Mouse (Mus musculus): ENCODE data around the gene Fam129b. TPM values are rescaled to one million over a fixed set of nuclear protein-coding genes. Genes with fewer than 3 reads are reported as not detected.

Fam129b gene
- polyA plus RNA-seq, 1 experiment from 2014 or later: 55.8 TPM

DNA sequence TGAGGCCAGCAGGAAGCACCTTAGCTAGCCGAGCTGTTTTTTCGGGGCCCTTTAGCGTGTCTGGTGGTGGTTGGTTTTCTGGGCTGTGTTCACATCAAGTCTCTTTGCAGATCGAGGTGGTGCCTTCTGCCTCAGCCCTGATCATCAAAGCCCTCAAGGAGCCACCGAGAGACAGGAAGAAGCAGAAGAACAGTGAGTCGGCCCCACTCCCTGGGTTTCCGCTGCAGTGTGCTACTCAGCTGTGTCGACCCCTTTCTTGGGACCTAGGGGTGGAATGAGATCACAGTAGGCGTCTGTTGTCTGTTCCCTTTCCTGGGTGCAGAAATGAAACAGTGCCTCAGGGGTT lies 86.9 kb downstream of the Fam129b start:
- H3K9me3 ChIP-seq: no peaks in the 10 kb centered on the region
- H3K4me3 ChIP-seq: peak overlapping the region; percentile 89
- H3K4me1 ChIP-seq: peaks cover 51% of the 10 kb centered on the region
- H3K36me3 ChIP-seq: peaks cover 29% of the 10 kb centered on the region
- H3K27me3 ChIP-seq: no peaks in the 10 kb centered on the region
- H3K27ac ChIP-seq: peak overlapping the region; percentile 86; the same call in 1 of the 2 replicates
- WGBS: 4% methylated on average over 9 of the region's 9 CpGs
- H3K4me2 ChIP-seq (replicated peaks): peak overlapping the region; percentile 95
- H3K9ac ChIP-seq: peak overlapping the region; percentile 99
- ATAC-seq (ENCODE audit: low FRiP score, low read depth): no peak

DNA sequence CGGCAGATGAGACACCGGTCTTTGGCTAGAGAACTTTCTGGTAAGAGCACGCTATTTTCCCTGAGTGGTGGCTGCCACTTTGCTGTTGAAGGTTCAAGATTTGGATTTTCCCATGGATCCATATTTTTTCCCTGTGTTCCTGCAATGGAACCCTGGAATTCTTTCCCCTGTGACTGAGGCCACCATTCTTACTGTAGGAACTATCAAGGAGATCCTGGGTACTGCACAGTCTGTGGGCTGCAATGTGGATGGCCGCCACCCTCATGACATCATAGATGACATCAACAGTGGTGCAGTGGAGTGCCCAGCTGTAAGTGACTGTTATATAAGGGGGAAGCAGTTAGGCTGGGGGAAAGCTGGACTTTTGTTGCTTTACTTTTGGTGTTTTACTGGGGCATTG lies 87.6 kb downstream of the Fam129b start:
- Histone ChIP-seq H3K9ac (peak overlapping the region; percentile 99), H3K4me1 (peaks cover 54% of the 10 kb centered on the region)
- 68% methylated on average over 4 of the region's 4 CpGs for WGBS

DNA sequence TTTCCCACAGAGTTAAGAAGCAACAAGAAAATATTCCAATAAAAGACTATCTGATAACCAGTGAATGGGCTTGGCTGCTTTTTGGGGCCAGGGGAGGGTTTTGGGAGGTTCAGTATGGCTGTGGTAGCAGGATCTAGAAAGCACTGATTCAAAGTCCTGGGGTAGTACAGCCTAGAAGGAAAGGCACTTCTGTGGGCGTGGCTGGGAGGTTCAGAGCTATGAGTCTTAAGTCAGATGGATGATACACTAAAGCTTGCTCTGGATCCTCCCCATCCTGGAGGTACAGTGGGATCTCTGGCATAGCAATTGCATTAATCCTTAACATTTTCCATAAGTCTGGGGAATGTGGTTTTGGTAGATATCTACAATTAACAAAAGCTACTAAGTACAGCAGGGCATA lies 88.1 kb downstream of the Fam129b start:
- Histone ChIP-seq H3K4me3 (peak overlapping the region; percentile 89), H3K9ac (peak overlapping the region; percentile 99; the same call in 1 of the 2 replicates), H3K4me2 (replicated peaks) (peak overlapping the region; percentile 95), H3K9me3 (no peaks in the 10 kb centered on the region), H3K27me3 (no peaks in the 10 kb centered on the region), H3K27ac (no peak overlapping the region), H3K36me3 (peaks cover 26% of the 10 kb centered on the region), H3K4me1 (peaks cover 54% of the 10 kb centered on the region)
- 78% methylated on average over 1 of the region's 1 CpGs for WGBS
- no peak for ATAC-seq (ENCODE audit: low FRiP score, low read depth)

More for the DNA sequence above, 87.6 kb downstream of the Fam129b start:
- Histone ChIP-seq H3K4me2 (replicated peaks) (peak overlapping the region; percentile 95), H3K4me3 (peak overlapping the region; percentile 89), H3K9me3 (no peaks in the 10 kb centered on the region), H3K36me3 (peaks cover 28% of the 10 kb centered on the region), H3K27ac (no peak overlapping the region), H3K27me3 (no peaks in the 10 kb centered on the region)
- no peak for ATAC-seq (ENCODE audit: low FRiP score, low read depth)

GRCm38 (mm10) chr2:32964659-32965457 lies 88.9 kb downstream of the Fam129b start:
- peak overlapping the region; percentile 5; the same call in 1 of the 2 replicates for H3K4me3 ChIP-seq
- H3K27ac ChIP-seq: no peak overlapping the region
- H3K9ac ChIP-seq: peak overlapping the region; percentile 31; the same call in 1 of the 2 replicates
- no peaks in the 10 kb centered on the region for H3K27me3 ChIP-seq
- peaks cover 25% of the 10 kb centered on the region for H3K36me3 ChIP-seq
- peak overlapping the region; percentile 95; the same call in 1 of the 2 replicates for H3K4me2 ChIP-seq (replicated peaks)
- H3K4me1 ChIP-seq: peaks cover 54% of the 10 kb centered on the region
- WGBS: 34% methylated on average over 10 of the region's 10 CpGs
- H3K9me3 ChIP-seq: no peaks in the 10 kb centered on the region
- ATAC-seq (ENCODE audit: low FRiP score, low read depth): no peak

- H3K27ac ChIP-seq: no peak overlapping the region
- H3K4me1 ChIP-seq: peaks cover 51% of the 10 kb centered on the region
- H3K27me3 ChIP-seq: no peaks in the 10 kb centered on the region
- H3K36me3 ChIP-seq: peaks cover 25% of the 10 kb centered on the region
- no peaks in the 10 kb centered on the region for H3K9me3 ChIP-seq
- H3K9ac ChIP-seq: no peak overlapping the region
- ATAC-seq (ENCODE audit: low FRiP score, low read depth): no peak
- peak overlapping the region; percentile 90 for H3K4me2 ChIP-seq (replicated peaks)
- WGBS: 14% methylated on average over 7 of the region's 7 CpGs
- peak overlapping the region; percentile 62 for H3K4me3 ChIP-seq
These were observed 89.7 kb downstream of the Fam129b start for GRCm38 (mm10) chr2:32965511-32966183.

DNA sequence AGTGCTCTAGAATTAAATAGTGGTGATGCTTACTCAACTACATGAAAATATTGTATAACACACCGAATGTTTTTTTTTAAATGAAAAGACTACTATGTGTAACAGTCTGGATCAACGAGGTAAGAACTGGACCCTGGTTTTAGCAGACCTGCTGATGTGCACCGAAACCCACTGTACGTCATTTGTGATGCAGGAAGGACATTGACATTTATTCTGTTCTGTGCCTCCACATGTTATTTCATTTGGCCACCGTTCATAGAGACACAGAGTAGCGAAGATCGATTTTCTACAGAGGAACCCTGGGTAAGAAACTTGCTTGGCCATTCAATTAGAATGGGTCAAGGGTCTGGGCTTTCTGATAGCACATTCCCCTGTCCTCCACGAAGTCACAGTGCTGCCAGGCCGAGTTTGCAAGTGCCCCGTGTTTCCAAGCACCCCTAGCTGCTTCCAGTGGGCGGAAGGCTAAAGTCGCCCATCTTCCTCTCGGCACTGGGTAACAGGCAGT lies 90.3 kb downstream of the Fam129b start:
- 9% methylated on average over 13 of the region's 13 CpGs for WGBS
- Histone ChIP-seq H3K9ac (peak overlapping the region; percentile 85), H3K4me3 (peak overlapping the region; percentile 62), H3K36me3 (peaks cover 25% of the 10 kb centered on the region), H3K27me3 (no peaks in the 10 kb centered on the region), H3K4me2 (replicated peaks) (peak overlapping the region; percentile 90), H3K4me1 (peaks cover 46% of the 10 kb centered on the region), H3K27ac (peak overlapping the region; percentile 94), H3K9me3 (no peaks in the 10 kb centered on the region)
- ATAC-seq (ENCODE audit: low FRiP score, low read depth): no peak

GRCm38 (mm10) chr2:32966689-32967631 lies 91.0 kb downstream of the Fam129b start:
- Histone ChIP-seq H3K4me3 (peak overlapping the region; percentile 62), H3K27ac (peak overlapping the region; percentile 94), H3K36me3 (peaks cover 25% of the 10 kb centered on the region), H3K4me2 (replicated peaks) (peak overlapping the region; percentile 90), H3K27me3 (no peaks in the 10 kb centered on the region), H3K9me3 (no peaks in the 10 kb centered on the region), H3K9ac (peak overlapping the region; percentile 85), H3K4me1 (peaks cover 46% of the 10 kb centered on the region)
- under 1% methylated on average over 55 of the region's 55 CpGs for WGBS
- ATAC-seq (ENCODE audit: low FRiP score, low read depth): peak; percentile 86

- Histone ChIP-seq H3K4me3 (peak overlapping the region; percentile 62; the same call in 1 of the 2 replicates), H3K27ac (no peak overlapping the region), H3K4me2 (replicated peaks) (peak overlapping the region; percentile 90), H3K9ac (peak overlapping the region; percentile 85), H3K4me1 (peaks cover 38% of the 10 kb centered on the region), H3K9me3 (no peaks in the 10 kb centered on the region), H3K36me3 (peaks cover 26% of the 10 kb centered on the region), H3K27me3 (no peaks in the 10 kb centered on the region)
- no peak for ATAC-seq (ENCODE audit: low FRiP score, low read depth)
- WGBS: 86% methylated on average over 9 of the region's 9 CpGs
These were observed 92.2 kb downstream of the Fam129b start for GRCm38 (mm10) chr2:32968024-32968614.

GRCm38 (mm10) chr2:32969326-32969725 lies 93.4 kb downstream of the Fam129b start:
- H3K9me3 ChIP-seq: no peaks in the 10 kb centered on the region
- H3K4me3 ChIP-seq: no peak overlapping the region
- no peak overlapping the region for H3K27ac ChIP-seq
- 86% methylated on average over 8 of the region's 8 CpGs for WGBS
- peaks cover 26% of the 10 kb centered on the region for H3K36me3 ChIP-seq
- no peak for ATAC-seq (ENCODE audit: low FRiP score, low read depth)
- H3K4me1 ChIP-seq: peaks cover 26% of the 10 kb centered on the region
- H3K27me3 ChIP-seq: no peaks in the 10 kb centered on the region
- no peak overlapping the region for H3K4me2 ChIP-seq (replicated peaks)
- H3K9ac ChIP-seq: no peak overlapping the region

DNA sequence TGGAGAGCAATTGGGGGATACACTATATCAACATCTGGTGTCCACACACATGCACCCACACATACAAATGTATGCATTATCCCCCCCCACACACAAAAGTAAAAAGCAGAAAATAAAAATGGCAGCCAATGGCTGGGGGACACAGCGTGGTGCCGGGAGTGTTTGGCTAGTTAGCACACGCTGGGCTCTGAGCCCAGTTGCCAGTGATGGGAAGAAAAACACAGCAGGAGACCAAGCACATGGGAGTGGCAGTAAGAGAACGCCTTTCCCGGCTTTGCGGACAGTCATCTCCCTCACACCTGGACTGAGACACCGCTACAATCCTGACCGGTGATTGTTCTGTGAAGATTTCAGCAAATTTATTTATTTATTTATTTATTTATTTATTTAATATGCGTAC lies 95.3 kb downstream of the Fam129b start:
- ATAC-seq (ENCODE audit: low FRiP score, low read depth): no peak
- H3K4me2 ChIP-seq (replicated peaks): no peak overlapping the region
- no peak overlapping the region for H3K9ac ChIP-seq
- no peaks in the 10 kb centered on the region for H3K9me3 ChIP-seq
- H3K27me3 ChIP-seq: no peaks in the 10 kb centered on the region
- peaks cover 39% of the 10 kb centered on the region for H3K36me3 ChIP-seq
- H3K4me1 ChIP-seq: peaks cover 14% of the 10 kb centered on the region
- H3K27ac ChIP-seq: no peak overlapping the region
- H3K4me3 ChIP-seq: no peak overlapping the region
- WGBS: 46% methylated on average over 9 of the region's 9 CpGs

DNA sequence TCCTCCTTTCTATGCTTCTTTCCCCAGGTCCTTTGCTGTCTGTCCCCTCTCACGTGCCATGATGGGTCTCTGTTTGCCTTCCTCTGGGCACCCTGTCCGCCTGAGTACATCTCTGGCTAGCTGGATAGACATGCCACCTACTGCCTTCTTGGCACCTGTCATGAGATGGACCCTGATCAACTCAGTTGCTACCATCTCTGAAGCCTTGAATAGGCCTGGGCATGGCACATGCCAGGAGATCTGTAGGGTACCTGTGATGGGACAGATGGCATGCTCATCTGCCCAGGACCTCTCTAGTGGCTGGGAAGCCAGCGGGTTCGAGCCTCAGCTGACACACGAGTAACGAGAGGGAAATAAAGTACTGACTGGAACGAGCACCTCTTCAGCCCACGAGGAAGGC lies 98.3 kb downstream of the Fam129b start:
- Histone ChIP-seq H3K9ac (no peak overlapping the region), H3K27ac (no peak overlapping the region), H3K27me3 (no peaks in the 10 kb centered on the region), H3K9me3 (no peaks in the 10 kb centered on the region), H3K4me3 (no peak overlapping the region), H3K4me1 (no peaks in the 10 kb centered on the region), H3K4me2 (replicated peaks) (no peak overlapping the region), H3K36me3 (peaks cover 52% of the 10 kb centered on the region)
- ATAC-seq (ENCODE audit: low FRiP score, low read depth): no peak
- 88% methylated on average over 8 of the region's 8 CpGs for WGBS

Data from limb, embryonic 13.5 days (tissue).